Mouse (Mus musculus) hindbrain, embryonic 16.5 days (tissue): ENCODE measurements around the gene Zfp93. TPM values are rescaled to one million over a fixed set of nuclear protein-coding genes. Genes with fewer than 3 reads are reported as not detected.

Experiments used
- ATAC-seq: fragments of 200-750 bp; cut with Nextera tagmentation; 2 replicates; pipeline ENCODE4 v1.8.0; 2017; ENCODE audit warnings: moderate TSS enrichment, moderate library complexity
- H3K27ac ChIP-seq: fragments of 300-500 bp; sonication (generic); 2 replicates; pipeline ENCODE4 v1.5.1; 2014; ENCODE audit warnings: low read depth, mild to moderate bottlenecking, control low read depth, low read length, moderate library complexity
- H3K27me3 ChIP-seq: fragments of 300-500 bp; sonication (generic); replicated peaks from 2 replicates; pipeline ENCODE4 v1.6.1; 2014; ENCODE audit warnings: low read length; ENCODE audit not compliant: control insufficient read depth, insufficient read depth
- H3K36me3 ChIP-seq: fragments of 300-500 bp; sonication (generic); 2 replicates; pipeline ENCODE4 v1.6.1; 2014; ENCODE audit warnings: mild to moderate bottlenecking, low read length, moderate library complexity, mixed read lengths; ENCODE audit not compliant: control insufficient read depth, insufficient read depth
- H3K4me1 ChIP-seq: fragments of 300-500 bp; sonication (generic); 2 replicates; pipeline ENCODE4 v1.6.1; 2014; ENCODE audit warnings: low read depth, low read length; ENCODE audit not compliant: control insufficient read depth, insufficient read depth
- H3K4me2 ChIP-seq: fragments of 300-500 bp; sonication (generic); 2 replicates; pipeline ENCODE4 v1.6.1; 2014; ENCODE audit warnings: mild to moderate bottlenecking, low read length, control low read depth, moderate library complexity
- H3K4me3 ChIP-seq: fragments of 300-500 bp; sonication (generic); 2 replicates; pipeline ENCODE4 v1.5.1; 2014; ENCODE audit warnings: mild to moderate bottlenecking, low read length, control low read depth, moderate library complexity
- H3K9ac ChIP-seq: fragments of 300-500 bp; sonication (generic); 2 replicates; pipeline ENCODE4 v1.6.1; 2014; ENCODE audit warnings: low read depth, mild to moderate bottlenecking, control low read depth, low read length, moderate library complexity
- H3K9me3 ChIP-seq: fragments of 300-500 bp; sonication (generic); 2 replicates; pipeline ENCODE4 v1.6.1; 2014; ENCODE audit warnings: mild to moderate bottlenecking, low read length, moderate library complexity; ENCODE audit not compliant: control insufficient read depth
- WGBS: fragments of 180-500 bp; shearing (Covaris S2); extraction: QIAGEN DNeasy Blood & Tissue Kit; methylation state at CpG from one replicate; pipeline ENCODE4 v1.1.7; 2014; 5-methylcytosine and 5-hydroxymethylcytosine counted together
- polyA plus RNA-seq: library from polyadenylated mRNA; unstranded; fragments of >200 nt; fragmentation: Nextera tagmentation; extraction: Ambion mirVana; gene quantifications from 2 replicates; pipeline ENCODE4 v1.2.1, GENCODE M21; 2015

The Zfp93 gene
- polyA plus RNA-seq, 1 experiment from 2014 or later, result 8.2 TPM

DNA sequence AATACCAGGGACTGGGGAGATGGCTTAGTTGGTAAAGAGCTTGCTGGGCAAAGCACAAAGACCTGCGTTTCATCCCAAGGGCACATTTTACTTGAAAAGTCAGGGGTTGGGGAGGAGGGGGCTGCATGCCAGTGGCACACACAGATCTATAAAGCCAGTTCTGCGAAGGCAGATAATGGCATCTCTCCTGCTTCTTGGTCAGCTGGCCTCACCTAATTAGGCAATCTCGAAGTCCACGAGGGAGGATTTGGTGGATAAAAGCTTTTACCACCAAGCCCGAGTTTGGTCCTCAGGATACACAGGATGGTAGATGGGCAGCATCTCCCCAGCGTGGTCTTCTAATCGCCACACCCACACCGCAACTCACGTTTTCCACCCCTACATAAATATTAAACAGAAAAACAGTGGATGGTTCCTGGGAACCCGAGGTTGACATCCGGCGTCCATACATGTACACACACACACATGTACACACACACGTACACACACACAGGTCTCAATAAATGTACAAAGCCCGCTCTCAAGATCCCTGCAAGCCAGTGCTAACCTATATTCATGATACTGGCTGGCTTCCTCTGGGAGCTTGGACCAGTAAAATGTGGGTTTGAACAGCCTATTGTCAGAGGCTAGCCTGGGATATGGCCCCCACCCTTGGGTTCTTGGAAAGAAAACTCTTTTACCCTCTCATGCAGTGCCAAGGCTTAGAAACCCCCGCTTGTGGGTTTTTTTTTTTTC is 27.3 kb downstream of the Zfp93 start:
- Histone ChIP-seq H3K27me3 (no peaks in the 10 kb centered on the region), H3K4me3 (peak overlapping the region; percentile 79; the same call in 1 of the 2 replicates), H3K9me3 (no peaks in the 10 kb centered on the region), H3K4me2 (peak overlapping the region; percentile 92), H3K4me1 (peaks cover 19% of the 10 kb centered on the region), H3K9ac (peak overlapping the region; percentile 83; the same call in 1 of the 2 replicates), H3K36me3 (peaks cover 35% of the 10 kb centered on the region), H3K27ac (no peak overlapping the region)
- no peak for ATAC-seq
- WGBS, result 88% methylated on average over 15 of the region's 15 CpGs

GRCm38 (mm10) chr7:24298635-24298972 is 28.4 kb downstream of the Zfp93 start:
- peaks cover 19% of the 10 kb centered on the region for H3K4me1 ChIP-seq
- peak overlapping the region; percentile 92 for H3K4me2 ChIP-seq
- H3K36me3 ChIP-seq, result peaks cover 38% of the 10 kb centered on the region
- no peaks in the 10 kb centered on the region for H3K9me3 ChIP-seq
- no peaks in the 10 kb centered on the region for H3K27me3 ChIP-seq
- peak; percentile 14 for ATAC-seq
- H3K27ac ChIP-seq, result peak overlapping the region; percentile 92
- under 1% methylated on average over 12 of the region's 12 CpGs for WGBS
- H3K4me3 ChIP-seq, result peak overlapping the region; percentile 79
- peak overlapping the region; percentile 83 for H3K9ac ChIP-seq

GRCm38 (mm10) chr7:24298973-24299708 is 28.9 kb downstream of the Zfp93 start:
- peaks cover 19% of the 10 kb centered on the region for H3K4me1 ChIP-seq
- peaks cover 37% of the 10 kb centered on the region for H3K36me3 ChIP-seq
- WGBS, result under 1% methylated on average over 41 of the region's 47 CpGs
- H3K27ac ChIP-seq, result peak overlapping the region; percentile 92
- no peaks in the 10 kb centered on the region for H3K9me3 ChIP-seq
- no peaks in the 10 kb centered on the region for H3K27me3 ChIP-seq
- H3K4me2 ChIP-seq, result peak overlapping the region; percentile 92
- H3K4me3 ChIP-seq, result peak overlapping the region; percentile 79
- peak; percentile 93 for ATAC-seq
- H3K9ac ChIP-seq, result peak overlapping the region; percentile 83

DNA sequence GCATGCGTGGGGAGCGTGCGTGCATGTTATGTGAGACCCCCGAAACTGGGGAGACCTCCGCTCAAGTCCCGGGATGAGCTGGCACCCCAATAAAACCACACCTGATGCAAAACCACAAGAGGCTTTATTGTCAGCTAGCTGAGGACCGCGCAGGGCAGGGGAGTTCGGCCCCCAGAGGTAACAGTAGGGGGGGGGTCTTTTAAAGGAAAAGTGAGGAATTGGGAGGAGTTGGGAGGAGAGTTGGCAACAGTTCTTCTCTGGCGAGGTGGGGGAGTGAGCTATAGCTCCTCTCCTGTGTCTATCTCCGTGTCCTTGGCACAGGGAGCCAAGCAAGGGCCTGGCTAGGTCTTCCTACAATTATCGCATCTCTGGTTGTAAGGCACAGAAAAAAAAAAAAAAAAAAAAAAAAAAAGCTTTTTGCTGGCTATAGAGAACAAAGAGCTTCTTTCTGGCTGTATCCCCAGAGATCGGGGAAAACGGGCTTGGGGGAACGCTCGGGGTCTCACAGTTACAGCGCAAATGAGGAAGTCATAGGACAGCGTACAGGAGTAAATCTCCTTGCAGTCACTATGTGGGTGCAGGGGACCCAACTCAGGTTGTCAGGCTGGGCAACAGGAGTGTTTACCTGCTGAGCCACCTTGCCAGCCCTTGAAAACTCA is 29.7 kb downstream of the Zfp93 start:
- peak overlapping the region; percentile 92 for H3K4me2 ChIP-seq
- peak overlapping the region; percentile 79 for H3K4me3 ChIP-seq
- peak; percentile 44 for ATAC-seq
- H3K9me3 ChIP-seq, result no peaks in the 10 kb centered on the region
- H3K36me3 ChIP-seq, result peaks cover 33% of the 10 kb centered on the region
- H3K27me3 ChIP-seq, result no peaks in the 10 kb centered on the region
- H3K4me1 ChIP-seq, result peaks cover 19% of the 10 kb centered on the region
- H3K27ac ChIP-seq, result peak overlapping the region; percentile 62
- H3K9ac ChIP-seq, result peak overlapping the region; percentile 59
- 1% methylated on average over 18 of the region's 18 CpGs for WGBS

- peaks cover 19% of the 10 kb centered on the region for H3K4me1 ChIP-seq
- H3K36me3 ChIP-seq, result peaks cover 30% of the 10 kb centered on the region
- peak within 1 kb of the TSS; percentile 72; the same call in 1 of the 2 replicates for H3K27ac ChIP-seq
These were observed 30.6 kb downstream of the Zfp93 start, which contains the start of gene Zfp61 for GRCm38 (mm10) chr7:24300771-24301282. TSS of gene Zfp61 (minus strand) at chr7:24301232.

DNA sequence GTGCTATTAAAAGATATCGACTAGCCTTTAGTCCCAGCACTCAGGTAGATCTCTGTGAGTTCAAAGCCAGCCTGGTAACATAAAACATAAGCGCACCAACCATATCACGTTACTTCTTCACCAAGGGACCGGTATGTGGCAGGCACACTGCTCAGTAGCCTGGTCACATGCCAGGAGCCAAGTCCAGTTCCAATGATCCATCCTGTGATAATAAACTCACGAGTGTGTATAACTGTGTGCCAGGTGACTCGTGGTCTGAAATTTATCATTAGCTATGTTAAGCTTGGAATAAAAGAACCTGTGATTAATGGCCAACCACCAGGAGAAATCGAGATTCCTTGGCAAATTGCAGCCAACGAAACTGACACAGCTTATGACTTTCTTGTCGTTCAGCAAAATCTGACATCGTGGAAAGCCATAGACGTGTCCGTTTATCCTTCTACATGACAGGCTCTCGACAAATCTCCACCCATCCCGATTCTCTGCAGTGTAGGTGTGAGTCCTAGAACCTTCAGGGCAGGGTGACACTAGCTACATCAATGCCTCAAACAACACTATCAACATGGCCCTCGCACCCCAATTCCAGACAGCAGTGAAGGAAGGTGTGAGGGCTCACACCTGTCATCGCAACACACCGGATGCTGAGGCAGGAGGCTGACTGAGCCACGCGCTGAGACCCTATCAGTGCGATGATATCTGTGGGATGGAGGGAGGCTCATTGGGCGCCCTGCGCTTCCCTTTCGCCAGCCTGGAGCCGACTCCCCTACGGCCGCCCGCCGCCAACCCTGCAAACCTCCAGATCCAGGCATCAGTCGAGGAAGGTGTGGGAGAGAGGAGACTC is 45.7 kb downstream of the Zfp93 start:
- H3K4me1 ChIP-seq, result peaks cover 4% of the 10 kb centered on the region; the same call in 1 of the 2 replicates
- H3K9ac ChIP-seq, result peak overlapping the region; percentile 84
- no peaks in the 10 kb centered on the region for H3K9me3 ChIP-seq
- H3K27ac ChIP-seq, result peak overlapping the region; percentile 87
- H3K36me3 ChIP-seq, result peaks cover 14% of the 10 kb centered on the region
- no peak for ATAC-seq
- WGBS, result 27% methylated on average over 29 of the region's 29 CpGs
- H3K4me2 ChIP-seq, result peak overlapping the region; percentile 65
- H3K4me3 ChIP-seq, result peak overlapping the region; percentile 72
- no peaks in the 10 kb centered on the region; the same call in 1 of the 2 replicates for H3K27me3 ChIP-seq

More at GRCm38 (mm10) chr7:24300771-24301282, 30.6 kb downstream of the Zfp93 start, which contains the start of gene Zfp61:
- Histone ChIP-seq H3K9ac (no peak within 1 kb of the TSS; the same call in 1 of the 2 replicates), H3K9me3 (no peaks in the 10 kb centered on the region), H3K4me2 (peak within 1 kb of the TSS; percentile 92), H3K27me3 (no peaks in the 10 kb centered on the region), H3K4me3 (peak within 1 kb of the TSS; percentile 79)
- ATAC-seq, result peak; percentile 40
- WGBS, result 3% methylated on average over 13 of the region's 13 CpGs

DNA sequence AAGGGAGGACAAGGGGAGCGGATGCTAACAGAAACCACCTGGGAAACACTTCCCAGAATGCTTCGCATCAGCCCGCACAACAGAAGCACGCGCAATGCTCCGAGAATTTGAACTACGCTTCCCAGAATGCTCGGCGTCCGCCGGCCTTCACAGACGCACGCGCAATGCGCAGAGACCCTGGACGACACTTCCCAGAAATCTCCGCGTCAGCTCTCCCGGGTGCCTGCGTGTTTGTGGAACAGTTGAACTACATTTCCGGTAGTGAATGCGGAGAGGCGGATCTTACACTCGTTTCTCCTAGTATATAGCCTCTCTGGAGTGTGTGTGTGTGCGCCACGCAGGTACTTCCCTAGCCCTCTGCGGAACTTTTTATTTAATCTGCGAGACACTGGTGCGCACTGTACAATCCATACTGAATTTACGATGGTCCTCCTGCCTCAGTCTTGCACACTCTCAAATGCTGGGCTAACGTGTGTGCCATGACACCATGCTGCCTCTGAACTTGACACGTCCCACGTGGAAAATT is 46.4 kb downstream of the Zfp93 start, which contains the start of gene Zfp94:
Gene Zfp94, minus strand, starts transcription at position 100 of the 526 bp plus-strand sequence.
- ATAC-seq, result peak; percentile 97
- no peaks in the 10 kb centered on the region; the same call in 1 of the 2 replicates for H3K27me3 ChIP-seq
- peak within 1 kb of the TSS; percentile 72 for H3K4me3 ChIP-seq
- H3K36me3 ChIP-seq, result peaks cover 7% of the 10 kb centered on the region; the same call in 1 of the 2 replicates
- H3K9ac ChIP-seq, result peak within 1 kb of the TSS; percentile 84
- H3K9me3 ChIP-seq, result no peaks in the 10 kb centered on the region
- peak within 1 kb of the TSS; percentile 87 for H3K27ac ChIP-seq
- WGBS, result under 1% methylated on average over 33 of the region's 33 CpGs
- H3K4me2 ChIP-seq, result peak within 1 kb of the TSS; percentile 65
- H3K4me1 ChIP-seq, result peaks cover 4% of the 10 kb centered on the region; the same call in 1 of the 2 replicates

- no peaks in the 10 kb centered on the region for H3K36me3 ChIP-seq
- H3K27me3 ChIP-seq, result no peaks in the 10 kb centered on the region; the same call in 1 of the 2 replicates
- H3K4me2 ChIP-seq, result no peak overlapping the region
- peaks cover 4% of the 10 kb centered on the region; the same call in 1 of the 2 replicates for H3K4me1 ChIP-seq
- H3K9ac ChIP-seq, result no peak overlapping the region
- H3K4me3 ChIP-seq, result no peak overlapping the region
- H3K9me3 ChIP-seq, result no peaks in the 10 kb centered on the region; the same call in 1 of the 2 replicates
- ATAC-seq, result no peak
- WGBS, result 78% methylated on average over 6 of the region's 6 CpGs
- no peak overlapping the region for H3K27ac ChIP-seq
These were observed 48.7 kb downstream of the Zfp93 start for GRCm38 (mm10) chr7:24318942-24319341.
